Mouse (Mus musculus) liver, embryonic 16.5 days (tissue): Measurements from ENCODE around the gene Stk17b. TPM values are rescaled to one million over a fixed set of nuclear protein-coding genes. Genes with fewer than 3 reads are reported as not detected.

Experiments used
- ATAC-seq: fragments of 200-750 bp; cut with Nextera tagmentation; 2 replicates; pipeline ENCODE4 v1.8.0; 2017; ENCODE audit warnings: low read depth, mild to moderate bottlenecking, moderate number of reproducible peaks, moderate library complexity
- H3K27ac ChIP-seq: fragments of 300-500 bp; sonication (generic); 2 replicates; pipeline ENCODE4 v1.5.1; 2014; ENCODE audit warnings: mild to moderate bottlenecking, low read length
- H3K27me3 ChIP-seq: fragments of 300-500 bp; sonication (generic); 2 replicates; pipeline ENCODE4 v1.6.1; 2014; ENCODE audit warnings: low read depth, low read length, mixed read lengths; ENCODE audit not compliant: control insufficient read depth, insufficient read depth
- H3K36me3 ChIP-seq: fragments of 300-500 bp; sonication (generic); 2 replicates; pipeline ENCODE4 v1.6.1; 2014; ENCODE audit warnings: mild to moderate bottlenecking; ENCODE audit not compliant: control insufficient read depth, insufficient read depth
- H3K4me1 ChIP-seq: fragments of 300-500 bp; sonication (generic); 2 replicates; pipeline ENCODE4 v1.6.1; 2014; ENCODE audit warnings: low read depth, low read length, mixed read lengths; ENCODE audit not compliant: control insufficient read depth
- H3K4me2 ChIP-seq: fragments of 300-500 bp; sonication (generic); 2 replicates; pipeline ENCODE4 v1.6.1; 2014; ENCODE audit warnings: low read depth, low read length, mixed read lengths
- H3K4me3 ChIP-seq: fragments of 300-500 bp; sonication (generic); 2 replicates; pipeline ENCODE4 v1.5.1; 2014; ENCODE audit warnings: low read depth, mild to moderate bottlenecking, low read length
- H3K9ac ChIP-seq: fragments of 300-500 bp; sonication (generic); 2 replicates; pipeline ENCODE4 v1.6.1; 2014; ENCODE audit warnings: low read depth, low read length
- H3K9me3 ChIP-seq: fragments of 300-500 bp; sonication (generic); replicated peaks from 2 replicates; pipeline ENCODE4 v1.6.1; 2016; ENCODE audit warnings: low read length; ENCODE audit not compliant: control insufficient read depth
- WGBS: fragments of 180-500 bp; shearing (Covaris S2); extraction: QIAGEN DNeasy Blood & Tissue Kit; methylation state at CpG from one replicate; pipeline ENCODE4 v1.1.7; 2014; ENCODE audit not compliant: insufficient replicate concordance; 5-methylcytosine and 5-hydroxymethylcytosine counted together
- polyA plus RNA-seq: library from polyadenylated mRNA; unstranded; fragments of >200 nt; fragmentation: Nextera tagmentation; extraction: Ambion mirVana; gene quantifications from 2 replicates; pipeline ENCODE4 v1.2.1, GENCODE M21; 2015

Stk17b gene
- polyA plus RNA-seq, 1 experiment from 2014 or later, result 21.7 TPM

- no peak overlapping the region for H3K4me2 ChIP-seq
- no peaks in the 10 kb centered on the region for H3K27me3 ChIP-seq
- no peak overlapping the region for H3K4me3 ChIP-seq
- no peak overlapping the region for H3K27ac ChIP-seq
- H3K36me3 ChIP-seq, result no peaks in the 10 kb centered on the region
- 59% methylated on average over 2 of the region's 2 CpGs for WGBS
- no peaks in the 10 kb centered on the region for H3K9me3 ChIP-seq
- no peak for ATAC-seq
- H3K4me1 ChIP-seq, result no peaks in the 10 kb centered on the region
- H3K9ac ChIP-seq, result no peak overlapping the region
These were observed 31.3 kb upstream of the Stk17b start for GRCm38 (mm10) chr1:53816353-53816752.

GRCm38 (mm10) chr1:53814077-53814705, 29.2 kb upstream of the Stk17b start:
- no peak overlapping the region for H3K4me2 ChIP-seq
- WGBS, result 44% methylated on average over 2 of the region's 2 CpGs
- H3K27me3 ChIP-seq, result no peaks in the 10 kb centered on the region
- H3K9ac ChIP-seq, result no peak overlapping the region
- no peaks in the 10 kb centered on the region for H3K4me1 ChIP-seq
- H3K4me3 ChIP-seq, result no peak overlapping the region
- ATAC-seq, result no peak
- no peaks in the 10 kb centered on the region for H3K9me3 ChIP-seq
- no peak overlapping the region for H3K27ac ChIP-seq
- H3K36me3 ChIP-seq, result no peaks in the 10 kb centered on the region

GRCm38 (mm10) chr1:53811919-53812318, 26.9 kb upstream of the Stk17b start:
- no peak overlapping the region for H3K27ac ChIP-seq
- 57% methylated on average over 4 of the region's 4 CpGs for WGBS
- H3K36me3 ChIP-seq, result no peaks in the 10 kb centered on the region
- no peak for ATAC-seq
- no peak overlapping the region for H3K4me3 ChIP-seq
- H3K4me2 ChIP-seq, result no peak overlapping the region
- no peaks in the 10 kb centered on the region for H3K27me3 ChIP-seq
- no peak overlapping the region for H3K9ac ChIP-seq
- H3K4me1 ChIP-seq, result no peaks in the 10 kb centered on the region
- H3K9me3 ChIP-seq, result no peaks in the 10 kb centered on the region

GRCm38 (mm10) chr1:53808229-53808628, 23.2 kb upstream of the Stk17b start:
- Histone ChIP-seq H3K36me3 (no peaks in the 10 kb centered on the region), H3K4me2 (no peak overlapping the region), H3K27ac (no peak overlapping the region), H3K4me1 (no peaks in the 10 kb centered on the region), H3K4me3 (no peak overlapping the region), H3K27me3 (no peaks in the 10 kb centered on the region), H3K9ac (no peak overlapping the region), H3K9me3 (no peaks in the 10 kb centered on the region)
- ATAC-seq, result no peak
- WGBS, result 47% methylated on average over 2 of the region's 2 CpGs

DNA sequence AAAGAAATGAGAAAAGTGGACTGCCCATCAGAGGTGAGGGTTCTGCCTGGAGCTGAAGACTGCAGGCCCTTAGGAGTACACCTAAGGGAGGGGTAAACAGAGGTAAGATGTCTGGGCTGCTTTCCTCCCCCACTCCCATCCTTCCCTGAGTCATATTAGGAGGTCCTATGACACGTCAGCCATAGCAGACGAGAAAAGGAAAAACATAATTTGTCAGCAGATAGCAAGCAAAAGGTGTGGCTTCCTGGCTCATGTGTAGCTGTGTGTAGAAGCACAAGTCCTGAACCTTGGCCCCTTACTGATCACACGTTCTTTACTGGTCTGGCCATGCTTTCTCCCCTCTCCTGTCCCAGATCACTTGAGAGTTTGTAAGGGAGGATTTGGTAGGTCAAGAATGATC, 12.8 kb upstream of the Stk17b start:
- Histone ChIP-seq H3K9me3 (no peaks in the 10 kb centered on the region), H3K36me3 (no peaks in the 10 kb centered on the region), H3K4me3 (no peak overlapping the region), H3K27me3 (no peaks in the 10 kb centered on the region), H3K4me2 (no peak overlapping the region), H3K27ac (no peak overlapping the region), H3K9ac (no peak overlapping the region), H3K4me1 (no peaks in the 10 kb centered on the region)
- ATAC-seq, result no peak
- 21% methylated on average over 3 of the region's 3 CpGs for WGBS

- H3K27me3 ChIP-seq, result no peaks in the 10 kb centered on the region
- WGBS, result 14% methylated on average over 5 of the region's 5 CpGs
- no peak overlapping the region for H3K4me2 ChIP-seq
- H3K9me3 ChIP-seq, result no peaks in the 10 kb centered on the region
- H3K27ac ChIP-seq, result no peak overlapping the region
- no peaks in the 10 kb centered on the region for H3K36me3 ChIP-seq
- H3K9ac ChIP-seq, result no peak overlapping the region
- H3K4me3 ChIP-seq, result no peak overlapping the region
- H3K4me1 ChIP-seq, result no peaks in the 10 kb centered on the region
- no peak for ATAC-seq
These were observed 12.1 kb upstream of the Stk17b start for GRCm38 (mm10) chr1:53797074-53797473.

- no peak overlapping the region for H3K4me3 ChIP-seq
- WGBS, result 77% methylated on average over 6 of the region's 6 CpGs
- H3K4me1 ChIP-seq, result no peaks in the 10 kb centered on the region
- ATAC-seq, result no peak
- no peaks in the 10 kb centered on the region for H3K9me3 ChIP-seq
- no peak overlapping the region for H3K4me2 ChIP-seq
- H3K27ac ChIP-seq, result no peak overlapping the region
- no peak overlapping the region for H3K9ac ChIP-seq
- no peaks in the 10 kb centered on the region for H3K36me3 ChIP-seq
- no peaks in the 10 kb centered on the region for H3K27me3 ChIP-seq
These were observed 11.2 kb upstream of the Stk17b start for GRCm38 (mm10) chr1:53796271-53796670.

DNA sequence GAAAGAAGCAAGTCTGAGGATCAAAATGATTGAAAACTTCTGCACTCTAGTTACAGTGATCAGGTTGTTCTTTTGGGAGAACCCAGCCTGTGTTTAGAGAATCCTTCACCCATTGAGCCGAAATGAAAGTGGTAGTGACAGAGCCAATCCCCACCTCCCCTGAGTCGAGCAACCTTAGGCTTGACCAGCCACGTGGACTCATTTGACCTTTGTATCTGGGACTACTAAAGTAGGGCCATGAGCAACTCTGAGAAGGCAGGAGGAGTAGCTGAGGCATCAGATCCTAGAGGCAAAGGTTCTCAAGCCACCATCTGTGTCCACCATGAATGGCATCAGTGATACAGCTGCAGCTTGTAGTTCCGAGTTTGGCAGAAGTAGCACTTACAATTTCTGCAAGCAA, 10.6 kb upstream of the Stk17b start:
- no peaks in the 10 kb centered on the region for H3K27me3 ChIP-seq
- no peak overlapping the region for H3K4me3 ChIP-seq
- no peaks in the 10 kb centered on the region for H3K36me3 ChIP-seq
- no peak overlapping the region for H3K27ac ChIP-seq
- no peak for ATAC-seq
- no peak overlapping the region for H3K4me2 ChIP-seq
- no peaks in the 10 kb centered on the region for H3K9me3 ChIP-seq
- no peaks in the 10 kb centered on the region for H3K4me1 ChIP-seq
- no peak overlapping the region for H3K9ac ChIP-seq
- 63% methylated on average over 4 of the region's 4 CpGs for WGBS

- no peaks in the 10 kb centered on the region for H3K27me3 ChIP-seq
- H3K9me3 ChIP-seq, result no peaks in the 10 kb centered on the region
- 77% methylated on average over 5 of the region's 5 CpGs for WGBS
- H3K4me1 ChIP-seq, result no peaks in the 10 kb centered on the region
- H3K4me3 ChIP-seq, result no peak overlapping the region
- no peak overlapping the region for H3K9ac ChIP-seq
- ATAC-seq, result no peak
- no peak overlapping the region for H3K4me2 ChIP-seq
- H3K27ac ChIP-seq, result no peak overlapping the region
- no peaks in the 10 kb centered on the region for H3K36me3 ChIP-seq
These were observed 10.1 kb upstream of the Stk17b start for GRCm38 (mm10) chr1:53795081-53795480.
